Mouse (Mus musculus) ES-Bruce4 (cell line): Measurements from ENCODE around the gene Asgr2.

Source experiments
- CTCF ChIP-seq: IDR thresholded peaks from one replicate; pipeline ENCODE4 v1.8.1; 2011; ENCODE audit warnings: low read depth, low read length
- POLR2A ChIP-seq: IDR thresholded peaks from one replicate; pipeline ENCODE4 v1.8.1; 2011; ENCODE audit warnings: low read length; ENCODE audit not compliant: insufficient read depth

GRCm38 (mm10) chr11:70043665-70044064, 48.8 kb upstream of the Asgr2 start:
- no peak for TF ChIP-seq CTCF
- TF ChIP-seq POLR2A = no peak
